In the genomic region with DNA sequence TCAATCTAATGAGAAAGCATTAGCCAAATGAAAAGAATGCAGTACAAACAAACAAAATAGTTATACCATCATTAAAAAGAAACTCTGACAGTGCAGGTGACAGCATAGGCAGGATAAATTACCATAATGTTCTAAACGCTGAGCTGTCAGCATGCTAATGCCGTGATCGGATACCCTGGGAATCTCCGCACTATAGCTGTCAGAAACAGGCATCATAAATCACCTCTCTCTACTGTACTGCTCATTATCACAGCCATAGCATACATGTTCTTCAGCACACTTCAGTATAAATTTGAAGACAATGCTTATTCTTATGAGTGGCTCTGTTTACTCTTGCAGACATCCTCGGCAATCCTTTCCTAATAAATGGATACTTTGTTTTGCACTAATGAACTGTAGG, we compare ENCODE assay signal across 28 mouse cellular contexts.
DNase-seq lines count a peak whose midpoint lies in the region; ATAC-seq and TF ChIP-seq lines count a peak whose summit lies in the region.
"Had no signal": no experiment of that assay in that cellular context is flagged by ENCODE, and none has a peak within 500 bp of the region (broad histone marks: within the 10 kb centered on the region; RNA-seq: fewer than 3 reads in every experiment).

No protein-coding gene starts in this region.

- H3K9me3 ChIP-seq in midbrain, embryonic 14.5 days (ENCODE audit: control insufficient read depth, low read length): no peaks in the 10 kb centered on the region
- H3K9me3 ChIP-seq in midbrain, embryonic 11.5 days (ENCODE audit: control insufficient read depth, low read length): no peaks in the 10 kb centered on the region
- no peaks in the 10 kb centered on the region for H3K9me3 ChIP-seq in forebrain, embryonic 14.5 days (replicated peaks; ENCODE audit: control insufficient read depth, low read length)
- no peaks in the 10 kb centered on the region for H3K9me3 ChIP-seq in forebrain, postnatal 0 days (ENCODE audit: low read length)
- H3K9me3 ChIP-seq in midbrain, embryonic 15.5 days: no peaks in the 10 kb centered on the region
- H3K9me3 ChIP-seq: heart, embryonic 10.5 days; kidney, embryonic 15.5 days; limb, embryonic 15.5 days; liver, embryonic 15.5 days; lung, embryonic 15.5 days; megakaryocyte, embryonic 14.5 days had no signal

- H3K27me3 ChIP-seq in midbrain, embryonic 14.5 days (ENCODE audit: control insufficient read depth, insufficient read depth, low read length): no peaks in the 10 kb centered on the region
- H3K27me3 ChIP-seq in midbrain, embryonic 11.5 days (ENCODE audit: control insufficient read depth, insufficient read depth, low read length): no peaks in the 10 kb centered on the region
- no peaks in the 10 kb centered on the region for H3K27me3 ChIP-seq in forebrain, embryonic 14.5 days (replicated peaks; ENCODE audit: control insufficient read depth, insufficient read depth, low read length)
- no peaks in the 10 kb centered on the region for H3K27me3 ChIP-seq in forebrain, postnatal 0 days (ENCODE audit: insufficient read depth, low read length)
- no peaks in the 10 kb centered on the region for H3K27me3 ChIP-seq in midbrain, embryonic 15.5 days (replicated peaks)
- H3K27me3 ChIP-seq: kidney, embryonic 15.5 days; limb, embryonic 15.5 days; liver, embryonic 15.5 days; lung, embryonic 15.5 days; megakaryocyte, embryonic 14.5 days had no signal

- no peak overlapping the region; the same call in 1 of the 2 replicates for H3K27ac ChIP-seq in midbrain, embryonic 14.5 days (replicated peaks; ENCODE audit: low read depth, low read length)
- H3K27ac ChIP-seq in midbrain, embryonic 11.5 days (ENCODE audit: low read depth, low read length): no peak overlapping the region
- no peak overlapping the region for H3K27ac ChIP-seq in forebrain, embryonic 14.5 days (ENCODE audit: low read depth, low read length)
- no peak overlapping the region for H3K27ac ChIP-seq in forebrain, postnatal 0 days (ENCODE audit: low read depth, low read length)
- peak overlapping the region; percentile 42 for H3K27ac ChIP-seq in midbrain, embryonic 15.5 days
- H3K27ac ChIP-seq: heart, embryonic 10.5 days; kidney, embryonic 15.5 days; left cerebral cortex, adult 2 months; limb, embryonic 15.5 days; liver, embryonic 15.5 days; lung, embryonic 15.5 days had no signal

- no peak for ATAC-seq in midbrain, embryonic 14.5 days (ENCODE audit: low FRiP score, low TSS enrichment)
- no peak for ATAC-seq in midbrain, embryonic 11.5 days (ENCODE audit: low FRiP score)
- peak; percentile 54; the same call in 1 of the 2 replicates for ATAC-seq in forebrain, embryonic 14.5 days
- peak; percentile 16; the same call in 1 of the 2 replicates for ATAC-seq in forebrain, postnatal 0 days
- peak; percentile 88 for ATAC-seq in midbrain, embryonic 15.5 days (replicated peaks)
- ATAC-seq: activated CD4-positive, CD25-positive, alpha-beta regulatory T cell, adult 4 months; intestine, postnatal 0 days had no signal

- WGBS in midbrain, embryonic 14.5 days: 50% methylated on average over 5 of the region's 5 CpGs
- WGBS in midbrain, embryonic 11.5 days: 83% methylated on average over 5 of the region's 5 CpGs
- WGBS in forebrain, embryonic 14.5 days: 20% methylated on average over 5 of the region's 5 CpGs
- 22% methylated on average over 5 of the region's 5 CpGs for WGBS in forebrain, postnatal 0 days
- WGBS in midbrain, embryonic 15.5 days: 38% methylated on average over 5 of the region's 5 CpGs

- H3K4me2 ChIP-seq in midbrain, embryonic 14.5 days (ENCODE audit: low read length): no peak overlapping the region
- no peak overlapping the region for H3K4me2 ChIP-seq in midbrain, embryonic 11.5 days
- H3K4me2 ChIP-seq in forebrain, embryonic 14.5 days (ENCODE audit: low read length): no peak overlapping the region
- no peak overlapping the region for H3K4me2 ChIP-seq in forebrain, postnatal 0 days (ENCODE audit: low read depth)
- H3K4me2 ChIP-seq in midbrain, embryonic 15.5 days: no peak overlapping the region
- H3K4me2 ChIP-seq: kidney, embryonic 15.5 days; limb, embryonic 15.5 days; liver, embryonic 15.5 days; lung, embryonic 15.5 days had no signal

- H3K36me3 ChIP-seq in midbrain, embryonic 14.5 days (ENCODE audit: control insufficient read depth, insufficient read depth, low read length): no peaks in the 10 kb centered on the region
- no peaks in the 10 kb centered on the region for H3K36me3 ChIP-seq in midbrain, embryonic 11.5 days (ENCODE audit: control insufficient read depth, insufficient read depth, low read length)
- H3K36me3 ChIP-seq in forebrain, embryonic 14.5 days (ENCODE audit: control insufficient read depth, insufficient read depth, low read length): no peaks in the 10 kb centered on the region
- H3K36me3 ChIP-seq in forebrain, postnatal 0 days (ENCODE audit: insufficient read depth): no peaks in the 10 kb centered on the region
- H3K36me3 ChIP-seq in midbrain, embryonic 15.5 days (replicated peaks): no peaks in the 10 kb centered on the region
- H3K36me3 ChIP-seq: heart, embryonic 10.5 days; kidney, embryonic 15.5 days; limb, embryonic 15.5 days; liver, embryonic 15.5 days; lung, embryonic 15.5 days had no signal

- no peak overlapping the region for H3K9ac ChIP-seq in midbrain, embryonic 14.5 days (replicated peaks; ENCODE audit: low read length)
- no peak overlapping the region for H3K9ac ChIP-seq in midbrain, embryonic 11.5 days (ENCODE audit: low read length)
- no peak overlapping the region for H3K9ac ChIP-seq in forebrain, embryonic 14.5 days (ENCODE audit: low read length)
- H3K9ac ChIP-seq in forebrain, postnatal 0 days: no peak overlapping the region
- H3K9ac ChIP-seq in midbrain, embryonic 15.5 days: no peak overlapping the region
- H3K9ac ChIP-seq: kidney, embryonic 15.5 days; limb, embryonic 15.5 days; liver, embryonic 15.5 days; lung, embryonic 15.5 days had no signal

- intact Hi-C loops in heart, postnatal 10 days (cut with DNase I): no loop called here

- no peak for TF ChIP-seq CTCF in forebrain, postnatal 0 days (IDR thresholded peaks at IDR 0.05; ENCODE audit: low read depth)

- no peaks in the 10 kb centered on the region for H3K4me1 ChIP-seq in midbrain, embryonic 14.5 days (ENCODE audit: control insufficient read depth, insufficient read depth, low read length)
- no peaks in the 10 kb centered on the region for H3K4me1 ChIP-seq in midbrain, embryonic 11.5 days (ENCODE audit: control insufficient read depth, insufficient read depth, low read length)
- peaks cover 3% of the 10 kb centered on the region; the same call in 1 of the 2 replicates for H3K4me1 ChIP-seq in forebrain, embryonic 14.5 days (ENCODE audit: control insufficient read depth, insufficient read depth, low read length)
- no peaks in the 10 kb centered on the region for H3K4me1 ChIP-seq in forebrain, postnatal 0 days (ENCODE audit: insufficient read depth)
- no peaks in the 10 kb centered on the region for H3K4me1 ChIP-seq in midbrain, embryonic 15.5 days
- H3K4me1 ChIP-seq: heart, embryonic 10.5 days; kidney, embryonic 15.5 days; limb, embryonic 15.5 days; liver, embryonic 15.5 days; lung, embryonic 15.5 days; megakaryocyte, embryonic 14.5 days had no signal

- H3K4me3 ChIP-seq in midbrain, embryonic 14.5 days (replicated peaks; ENCODE audit: low read depth, low read length): no peak overlapping the region
- H3K4me3 ChIP-seq in midbrain, embryonic 11.5 days (ENCODE audit: low read depth, low read length): no peak overlapping the region
- H3K4me3 ChIP-seq in forebrain, embryonic 14.5 days (ENCODE audit: low read depth, low read length): no peak overlapping the region
- H3K4me3 ChIP-seq in forebrain, postnatal 0 days (ENCODE audit: low read depth, low read length): no peak overlapping the region
- H3K4me3 ChIP-seq in midbrain, embryonic 15.5 days: no peak overlapping the region
- H3K4me3 ChIP-seq: heart, embryonic 10.5 days; kidney, embryonic 15.5 days; left cerebral cortex, adult 2 months; limb, embryonic 15.5 days; liver, embryonic 15.5 days; lung, embryonic 15.5 days; megakaryocyte, embryonic 14.5 days had no signal

- peak; percentile 67 for DNase-seq in midbrain, embryonic 14.5 days
- no peak for DNase-seq in midbrain, embryonic 11.5 days (ENCODE audit: low spot score, missing footprints)
- peak; percentile 27 for DNase-seq in forebrain, embryonic 14.5 days (ENCODE audit: low spot score)
- no peak for DNase-seq in forebrain, postnatal 0 days
- DNase-seq in heart, postnatal 10 days: no peak
- no peak for DNase-seq in layer of hippocampus, adult 9-10 months (ENCODE audit: low spot score)
- no peak for DNase-seq in frontal cortex, postnatal 36 days (ENCODE audit: low spot score in 2 of 2)
- DNase-seq: adrenal gland, adult 8-10 months; cerebellum, adult 8-10 months; cerebellum, postnatal 36 days; gastrocnemius, postnatal 10 days; kidney, postnatal 4 days; layer of hippocampus, adult 9-11 months; left cerebral cortex, postnatal 4 days; lung, postnatal 36 days; right cerebral cortex, postnatal 25 days; spleen, adult 18-20 months; thymus, postnatal 14 days had no signal

Comparison
In these comparisons a context has a peak if more than half of its experiments do, and no peak if none do; other contexts are left out.
1. ATAC-seq: peak in forebrain, embryonic 14.5 days (single experiment), forebrain, postnatal 0 days (single experiment) and midbrain, embryonic 15.5 days (single experiment); none in midbrain, embryonic 14.5 days (single experiment) and midbrain, embryonic 11.5 days (single experiment).
2. DNase-seq: peak in midbrain, embryonic 14.5 days (single experiment) and forebrain, embryonic 14.5 days (single experiment); none in midbrain, embryonic 11.5 days (single experiment), forebrain, postnatal 0 days (single experiment), heart, postnatal 10 days (0 of 2), layer of hippocampus, adult 9-10 months (single experiment) and frontal cortex, postnatal 36 days (0 of 2).